In genomic region chr3:145892451-145892850, GRCm38 (mm10) we compare ENCODE assay signal across 29 mouse cellular contexts. TPM values are rescaled to one million over a fixed set of nuclear protein-coding genes. Genes with fewer than 3 reads are reported as not detected.
A peak's percentile ranks its signal among the peaks of the same experiment; 100 is the strongest.
DNase-seq lines count a peak whose midpoint lies in the region; ATAC-seq and TF ChIP-seq lines count a peak whose summit lies in the region.
"Had no signal": no experiment of that assay in that cellular context is flagged by ENCODE, and none has a peak within 500 bp of the region (broad histone marks: within the 10 kb centered on the region; RNA-seq: fewer than 3 reads in every experiment).

No protein-coding gene starts in this region.

- ATAC-seq in forebrain, embryonic 16.5 days: no peak
- no peak for ATAC-seq in hindbrain, embryonic 11.5 days (ENCODE audit: low FRiP score)
- ATAC-seq in erythroid progenitor cell, adult 5-6 weeks (replicated peaks; ENCODE audit: low FRiP score, poor library complexity, severe bottlenecking): no peak
- ATAC-seq: activated CD4-positive, CD25-positive, alpha-beta regulatory T cell, adult 4 months; hindbrain, embryonic 16.5 days had no signal

- H3K9ac ChIP-seq in forebrain, embryonic 16.5 days (replicated peaks; ENCODE audit: low read depth, low read length): no peak overlapping the region
- H3K9ac ChIP-seq in hindbrain, embryonic 11.5 days (ENCODE audit: low read depth, low read length): no peak overlapping the region
- H3K9ac ChIP-seq: embryonic facial prominence, embryonic 13.5 days; liver, embryonic 14.5 days; neural tube, embryonic 15.5 days had no signal

- H3K27ac ChIP-seq in forebrain, embryonic 10.5 days: 0 out of 2 replicates have a peak overlapping the region, but pooled peaks have one; percentile 75
- H3K27ac ChIP-seq in forebrain, embryonic 16.5 days (ENCODE audit: low read length): no peak overlapping the region
- H3K27ac ChIP-seq in layer of hippocampus, adult 2 months: peak overlapping the region; percentile 78; the same call in 1 of the 2 replicates
- no peak overlapping the region for H3K27ac ChIP-seq in hindbrain, embryonic 11.5 days (ENCODE audit: low read depth, low read length)
- H3K27ac ChIP-seq: embryonic facial prominence, embryonic 13.5 days; heart, adult 2 months; hindbrain, embryonic 10.5 days; liver, embryonic 14.5 days; neural tube, embryonic 15.5 days had no signal

- no peaks in the 10 kb centered on the region for H3K9me3 ChIP-seq in forebrain, embryonic 10.5 days
- no peaks in the 10 kb centered on the region for H3K9me3 ChIP-seq in forebrain, embryonic 16.5 days (ENCODE audit: control insufficient read depth, low read length)
- no peaks in the 10 kb centered on the region for H3K9me3 ChIP-seq in hindbrain, embryonic 11.5 days (ENCODE audit: control insufficient read depth, low read length)
- H3K9me3 ChIP-seq: embryonic facial prominence, embryonic 13.5 days; hindbrain, embryonic 10.5 days; neural tube, embryonic 15.5 days had no signal

- no peak overlapping the region for H3K4me3 ChIP-seq in forebrain, embryonic 10.5 days
- H3K4me3 ChIP-seq in forebrain, embryonic 16.5 days (replicated peaks; ENCODE audit: low read length): no peak overlapping the region
- H3K4me3 ChIP-seq in layer of hippocampus, adult 2 months: no peak overlapping the region
- no peak overlapping the region for H3K4me3 ChIP-seq in hindbrain, embryonic 11.5 days (ENCODE audit: low read depth, low read length)
- H3K4me3 ChIP-seq: embryonic facial prominence, embryonic 13.5 days; erythroblast, embryonic 14.5 days; heart, adult 2 months; hindbrain, embryonic 10.5 days; neural tube, embryonic 15.5 days had no signal

- peaks cover 43% of the 10 kb centered on the region for H3K4me1 ChIP-seq in forebrain, embryonic 10.5 days
- H3K4me1 ChIP-seq in forebrain, embryonic 16.5 days (replicated peaks; ENCODE audit: control insufficient read depth, insufficient read depth, low read length): peaks cover 16% of the 10 kb centered on the region
- H3K4me1 ChIP-seq in hindbrain, embryonic 11.5 days (replicated peaks; ENCODE audit: control insufficient read depth, insufficient read depth, low read length): no peaks in the 10 kb centered on the region
- H3K4me1 ChIP-seq: embryonic facial prominence, embryonic 13.5 days had no signal

- DNase-seq in forebrain, embryonic 10.5 days (ENCODE audit: extremely low spot score, low spot score): no peak
- no peak for DNase-seq in layer of hippocampus, adult 2 months (ENCODE audit: low spot score in 2 of 2)
- no peak for DNase-seq in layer of hippocampus, adult 9-11 months
- DNase-seq in 3T3-L1 (ENCODE audit: low read depth, low spot score) (peak; percentile 73), adipocyte (ENCODE audit: low spot score) (peak; percentile 67)
- no peak for DNase-seq in hindbrain, embryonic 11.5 days (ENCODE audit: low spot score)
- DNase-seq: adrenal gland, postnatal 10 days; cerebellum, adult 18-20 months; cerebellum, postnatal 10 days; heart, adult 2 months; heart, postnatal 14 days; kidney, adult 18-20 months; kidney, postnatal 36 days; layer of hippocampus, postnatal 36 days; left cerebral cortex, postnatal 4 days; lung, adult 2 months; midbrain, embryonic 14.5 days; retina, postnatal 1 day; right cerebral cortex, postnatal 14 days; thymus, postnatal 4 days had no signal

- no peak overlapping the region for H3K4me2 ChIP-seq in forebrain, embryonic 16.5 days (ENCODE audit: low read length)
- no peak overlapping the region for H3K4me2 ChIP-seq in hindbrain, embryonic 11.5 days (replicated peaks; ENCODE audit: low read depth, low read length)
- H3K4me2 ChIP-seq: embryonic facial prominence, embryonic 13.5 days; neural tube, embryonic 15.5 days had no signal

- 87% methylated on average over 3 of the region's 3 CpGs for WGBS in forebrain, embryonic 10.5 days
- WGBS in forebrain, embryonic 16.5 days: 77% methylated on average over 3 of the region's 3 CpGs
- WGBS in hindbrain, embryonic 11.5 days: 80% methylated on average over 3 of the region's 3 CpGs

- peaks cover 12% of the 10 kb centered on the region; the same call in 1 of the 2 replicates for H3K36me3 ChIP-seq in forebrain, embryonic 10.5 days (replicated peaks)
- no peaks in the 10 kb centered on the region for H3K36me3 ChIP-seq in forebrain, embryonic 16.5 days (ENCODE audit: control insufficient read depth, insufficient read depth)
- H3K36me3 ChIP-seq in hindbrain, embryonic 11.5 days (ENCODE audit: control insufficient read depth, insufficient read depth, low read length): no peaks in the 10 kb centered on the region
- H3K36me3 ChIP-seq: embryonic facial prominence, embryonic 13.5 days; neural tube, embryonic 15.5 days had no signal

- TF ChIP-seq CTCF in layer of hippocampus, adult 2 months (conservative IDR thresholded peaks at IDR 0.05): no peak

- no peaks in the 10 kb centered on the region for H3K27me3 ChIP-seq in forebrain, embryonic 10.5 days (ENCODE audit: poor library complexity, severe bottlenecking)
- 0 out of 2 replicates have a peak, but pooled peaks cover 3% of the 10 kb centered on the region for H3K27me3 ChIP-seq in forebrain, embryonic 16.5 days (replicated peaks; ENCODE audit: control insufficient read depth, insufficient read depth, low read length)
- no peaks in the 10 kb centered on the region for H3K27me3 ChIP-seq in hindbrain, embryonic 11.5 days (ENCODE audit: control insufficient read depth, insufficient read depth, low read length)
- H3K27me3 ChIP-seq: embryonic facial prominence, embryonic 13.5 days; neural tube, embryonic 15.5 days had no signal

RNA-seq across cellular contexts. Expression of gene Bcl10, which starts 30.2 kb away (rescaled TPM):
- 46.5 and 46.8 TPM in 2 replicates for polyA plus RNA-seq in forebrain, embryonic 10.5 days (2016; fragmentation: Nextera tagmentation; extraction: Ambion mirVana)
- 38.6 and 49.2 TPM in 2 replicates for polyA plus RNA-seq in forebrain, embryonic 16.5 days (2015; fragmentation: Nextera tagmentation; extraction: Ambion mirVana)
- 10 to 100 TPM; 11.1 to 12.7 TPM for total RNA-seq in layer of hippocampus, adult 2 months (2021)
- polyA plus RNA-seq in hindbrain, embryonic 11.5 days (2014; fragmentation: Nextera tagmentation; extraction: Ambion mirVana): 56.0 and 65.7 TPM in 2 replicates
- total RNA-seq in erythroid progenitor cell, adult 5-6 weeks (2015; ENCODE audit: low replicate concordance): 13.4 and 31.7 TPM in 2 replicates
- total RNA-seq in erythroid progenitor cell, adult 5-6 weeks (2017; ENCODE audit: low replicate concordance): 9.5 and 26.3 TPM in 2 replicates

RNA-seq across cellular contexts. Expression of gene 2410004B18Rik, which starts 45.4 kb away (rescaled TPM):
- polyA plus RNA-seq in forebrain, embryonic 10.5 days (2016; fragmentation: Nextera tagmentation; extraction: Ambion mirVana): 49.0 and 51.5 TPM in 2 replicates
- polyA plus RNA-seq in forebrain, embryonic 16.5 days (2015; fragmentation: Nextera tagmentation; extraction: Ambion mirVana): 75.8 and 81.0 TPM in 2 replicates
- total RNA-seq in layer of hippocampus, adult 2 months (2021): 10 to 100 TPM; 36.7 to 40.6 TPM
- polyA plus RNA-seq in hindbrain, embryonic 11.5 days (2014; fragmentation: Nextera tagmentation; extraction: Ambion mirVana): 69.3 and 74.3 TPM in 2 replicates
- total RNA-seq in erythroid progenitor cell, adult 5-6 weeks (2015; ENCODE audit: low replicate concordance): 27.0 and 27.7 TPM in 2 replicates
- total RNA-seq in erythroid progenitor cell, adult 5-6 weeks (2017; ENCODE audit: low replicate concordance): 11.3 and 14.4 TPM in 2 replicates

Comparison
In these comparisons a context has a peak if more than half of its experiments do, and no peak if none do; other contexts are left out.
1. H3K27ac ChIP-seq: peak in forebrain, embryonic 10.5 days (single experiment) and layer of hippocampus, adult 2 months (single experiment); none in forebrain, embryonic 16.5 days (single experiment) and hindbrain, embryonic 11.5 days (single experiment).
2. DNase-seq: peak in 3T3-L1 (single experiment) and adipocyte (single experiment); none in forebrain, embryonic 10.5 days (single experiment), layer of hippocampus, adult 2 months (0 of 2), layer of hippocampus, adult 9-11 months (single experiment) and hindbrain, embryonic 11.5 days (single experiment).